Mouse (Mus musculus) MEL-GATA-1-ER (cell line): ENCODE measurements around the gene Nrip1.
A peak's percentile ranks its signal among the peaks of the same experiment; 100 is the strongest.

Source experiments
- DNase-seq: peaks from one replicate; pipeline ENCODE4 v3.0.0-alpha.2; 2012; ENCODE audit warnings: low read depth; ENCODE audit errors: extremely low read depth

The Nrip1 gene

DNA sequence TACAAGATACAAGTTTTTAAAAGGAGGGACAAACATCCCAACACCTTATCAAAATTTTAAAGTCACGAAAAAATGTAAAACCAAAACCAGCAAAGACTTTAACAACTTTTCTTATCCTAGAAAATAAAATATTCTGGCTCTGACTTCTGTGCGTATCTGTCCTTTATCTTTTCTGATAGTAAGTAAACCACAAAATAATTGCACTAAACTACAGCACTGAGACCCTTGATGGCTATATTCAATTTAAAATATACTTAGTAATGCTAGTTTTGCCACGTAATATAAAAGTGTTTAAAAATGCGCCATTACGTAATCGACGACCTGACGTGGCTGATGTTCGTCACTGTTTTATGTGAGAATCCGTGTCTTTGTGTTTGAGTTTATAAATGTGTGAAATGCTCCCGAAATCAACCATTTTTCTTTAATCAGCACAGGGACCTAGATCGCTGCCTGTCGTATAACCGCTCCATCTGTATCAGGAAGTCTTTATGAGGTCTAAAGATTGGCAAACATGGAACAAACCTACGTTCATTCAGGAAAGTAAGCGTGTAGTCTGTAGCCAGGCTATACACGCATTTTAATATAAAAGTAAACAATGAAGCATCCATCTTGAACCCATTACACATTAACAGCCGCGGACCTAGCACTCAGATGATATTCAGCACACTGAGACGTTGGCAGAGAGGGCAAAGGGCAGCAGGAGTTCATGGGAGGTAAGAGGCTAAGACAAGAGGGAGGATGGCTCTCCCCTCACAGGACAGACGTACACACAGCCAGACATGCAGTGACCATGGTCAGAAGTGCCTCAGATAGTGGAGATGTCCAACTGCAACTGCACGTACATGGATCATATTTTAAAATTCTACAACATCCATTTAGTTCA, 56.4 kb downstream of the Nrip1 start:
- DNase-seq: no peak

DNA sequence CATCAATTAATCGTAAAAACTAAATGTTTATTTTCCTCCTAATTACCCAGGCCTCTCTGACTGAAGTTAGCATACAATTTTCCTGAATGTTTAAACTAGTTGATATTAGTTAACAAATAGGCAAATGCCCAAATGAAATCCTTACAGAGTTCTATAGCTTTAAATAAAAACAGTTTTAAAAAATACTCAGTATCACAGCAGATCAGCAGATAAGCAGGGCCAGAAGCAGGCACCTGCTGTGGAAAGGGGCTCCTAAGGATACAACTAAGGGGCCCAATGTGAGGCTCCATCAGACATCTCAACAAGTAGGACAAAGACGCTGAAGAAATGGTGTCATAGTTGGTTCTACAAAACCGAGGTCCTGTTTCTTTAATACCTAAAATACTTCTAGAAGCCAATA, 58.0 kb downstream of the Nrip1 start:
- no peak for DNase-seq

DNA sequence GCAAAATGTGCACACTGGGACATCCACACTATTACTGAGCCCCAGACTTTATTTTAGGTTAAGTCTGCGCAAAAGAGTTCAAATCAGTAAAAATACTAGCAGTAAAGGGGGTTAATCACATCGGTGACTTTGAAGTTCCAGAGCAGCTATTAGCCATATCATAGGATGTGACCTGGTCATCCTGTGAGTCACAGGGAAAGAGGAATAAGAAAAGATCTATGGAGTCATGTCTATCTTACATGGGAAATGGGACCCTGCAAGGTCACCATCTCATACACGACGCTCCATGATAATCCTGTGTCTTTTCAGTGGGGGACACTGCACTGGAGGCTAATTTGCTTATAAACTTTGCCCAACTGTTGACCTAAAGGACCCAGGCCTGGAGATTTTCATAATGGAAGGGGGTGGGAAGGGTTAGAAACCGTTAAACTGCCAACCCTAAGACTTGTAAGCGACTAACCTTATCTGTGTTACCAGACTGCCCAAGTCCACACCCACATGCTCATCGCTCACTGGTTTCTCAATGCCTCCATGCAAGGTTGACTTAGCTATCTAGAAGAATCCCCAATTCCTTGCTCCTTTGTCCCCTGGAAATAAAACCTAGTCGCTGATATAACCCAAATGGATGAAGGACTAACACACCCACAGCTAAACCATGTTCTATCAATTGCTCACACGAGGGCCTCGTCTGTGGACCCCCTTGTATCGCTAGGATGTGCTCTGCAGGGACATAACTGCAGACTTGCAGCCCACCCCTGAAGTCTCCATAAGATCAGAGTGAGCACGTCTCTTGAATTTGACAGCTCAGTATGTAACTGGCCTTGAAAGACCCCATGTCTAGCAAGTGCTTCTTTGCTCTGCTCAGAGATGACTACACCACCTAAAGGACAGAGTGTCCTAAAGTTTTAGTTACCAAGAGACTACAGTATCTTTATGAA, 59.3 kb downstream of the Nrip1 start:
- DNase-seq: peak; percentile 91

DNA sequence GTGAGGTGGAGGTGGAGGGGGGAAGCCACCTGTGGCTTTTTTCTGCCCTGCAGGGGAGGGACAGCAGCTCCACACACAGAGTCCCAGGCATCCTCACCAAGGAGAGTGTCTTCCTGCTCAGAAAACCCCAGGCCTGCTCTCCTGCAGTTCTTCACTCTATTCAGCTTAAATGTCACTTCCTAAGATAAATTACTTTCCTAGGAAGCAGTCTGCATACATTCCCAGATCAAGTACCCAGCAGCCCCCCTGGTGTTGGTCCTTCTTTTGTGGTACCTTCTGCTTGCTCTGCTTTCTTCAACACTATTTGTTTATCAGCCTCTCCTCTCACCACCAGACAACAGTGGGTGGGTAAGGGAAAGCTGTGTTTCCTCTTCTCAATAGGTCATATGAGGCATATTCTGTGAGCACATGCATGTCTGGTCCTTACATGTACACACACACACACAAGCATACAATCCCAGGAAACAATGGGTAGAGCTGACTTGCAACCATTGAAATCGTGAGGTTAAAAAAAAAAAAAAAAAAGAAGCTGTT, 60.7 kb downstream of the Nrip1 start:
- DNase-seq: no peak

DNA sequence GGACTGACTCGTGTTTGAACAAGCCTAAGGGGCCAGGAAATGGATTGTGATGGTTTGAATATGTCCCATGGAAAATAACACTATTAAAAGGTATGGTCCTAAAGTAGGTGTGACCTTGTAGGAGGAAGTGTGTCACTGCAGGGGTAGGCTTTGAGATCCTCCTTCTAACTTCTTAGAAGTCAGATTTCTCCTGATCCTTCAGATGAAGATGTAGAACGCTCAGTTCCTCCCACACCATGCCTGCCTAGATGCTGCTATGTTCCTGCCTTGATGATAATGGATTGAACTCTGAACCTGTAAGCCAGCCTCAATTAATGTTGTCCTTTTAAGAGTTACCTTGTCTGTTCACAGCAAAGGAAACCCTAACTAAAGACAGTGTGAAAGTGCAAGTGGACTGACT, 62.8 kb downstream of the Nrip1 start:
- DNase-seq: no peak

DNA sequence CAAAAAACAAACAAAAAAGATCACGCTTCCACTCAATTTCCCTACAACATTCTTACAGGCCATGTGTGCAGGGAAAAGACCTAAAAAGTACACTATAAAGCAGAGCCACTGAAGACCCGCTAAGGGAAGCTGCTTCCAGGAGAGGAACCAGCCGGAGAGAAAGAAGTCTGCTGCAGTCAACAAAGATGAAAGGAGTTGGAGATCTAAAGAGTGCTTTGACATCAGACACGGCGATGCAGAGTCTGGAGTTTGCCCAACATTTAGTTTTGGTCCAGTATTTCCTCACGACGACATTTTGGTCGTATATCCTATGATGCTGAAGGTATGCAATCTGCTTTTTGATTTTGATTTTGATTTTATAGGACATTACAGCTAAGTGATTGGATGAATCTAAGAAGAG, 63.3 kb downstream of the Nrip1 start:
- no peak for DNase-seq

DNA sequence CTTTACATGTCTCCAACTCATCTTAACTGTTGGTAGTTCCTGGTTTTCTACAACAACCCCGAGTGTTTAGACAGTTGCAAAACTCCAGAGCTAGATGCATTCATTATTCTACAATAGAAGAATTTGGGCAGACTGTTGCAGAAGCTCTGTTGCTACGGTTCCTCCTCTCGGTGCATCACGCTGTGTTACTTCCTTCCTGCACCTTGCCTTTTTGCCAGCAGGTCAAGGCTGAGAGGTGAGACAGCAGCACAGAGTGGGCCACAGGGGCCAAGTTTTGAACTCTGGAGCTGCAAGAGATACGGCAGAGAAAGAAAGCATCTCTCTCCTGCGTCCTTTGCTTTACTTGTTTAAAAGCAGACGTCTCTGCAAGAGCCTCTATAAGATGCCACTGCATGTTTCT, 64.3 kb downstream of the Nrip1 start:
- no peak for DNase-seq

DNA sequence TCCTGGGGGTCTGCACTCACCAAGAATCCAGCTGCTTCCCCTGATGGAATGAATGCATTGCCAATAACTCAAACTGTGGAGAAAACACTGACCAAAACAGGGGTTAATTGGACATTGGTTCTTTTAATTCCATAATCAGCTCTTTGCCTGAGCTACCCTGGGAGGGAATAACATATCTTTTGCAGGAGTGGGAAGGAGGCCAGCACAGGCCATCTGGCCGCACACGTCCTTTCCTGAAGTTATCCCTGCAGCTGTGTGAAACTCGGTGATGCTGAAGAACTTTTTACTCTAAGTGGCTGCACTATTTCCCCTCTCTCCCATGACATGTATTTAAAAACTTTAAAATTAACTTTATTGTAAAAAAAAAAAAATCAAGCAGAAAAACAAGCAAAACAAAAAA, 66.6 kb downstream of the Nrip1 start:
- no peak for DNase-seq

DNA sequence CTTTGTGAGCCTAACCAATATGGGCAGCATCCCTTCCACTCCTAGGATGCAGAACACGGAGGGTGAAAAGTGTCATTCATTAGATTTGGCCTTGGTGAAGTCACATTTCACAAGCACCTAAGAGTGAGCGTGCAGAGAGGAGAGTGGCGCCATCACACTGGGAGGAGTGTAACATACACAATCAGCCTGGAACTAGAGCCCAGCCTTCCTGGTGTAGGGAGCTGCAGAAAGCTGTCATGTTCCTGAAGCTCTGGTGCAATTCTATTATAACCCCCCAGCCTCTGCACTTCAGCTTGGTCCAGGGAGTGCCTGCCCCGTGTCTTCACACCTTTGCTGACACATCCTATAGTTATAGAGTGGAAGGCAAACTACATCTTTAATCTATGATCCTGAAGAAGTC, 67.2 kb downstream of the Nrip1 start:
- no peak for DNase-seq

DNA sequence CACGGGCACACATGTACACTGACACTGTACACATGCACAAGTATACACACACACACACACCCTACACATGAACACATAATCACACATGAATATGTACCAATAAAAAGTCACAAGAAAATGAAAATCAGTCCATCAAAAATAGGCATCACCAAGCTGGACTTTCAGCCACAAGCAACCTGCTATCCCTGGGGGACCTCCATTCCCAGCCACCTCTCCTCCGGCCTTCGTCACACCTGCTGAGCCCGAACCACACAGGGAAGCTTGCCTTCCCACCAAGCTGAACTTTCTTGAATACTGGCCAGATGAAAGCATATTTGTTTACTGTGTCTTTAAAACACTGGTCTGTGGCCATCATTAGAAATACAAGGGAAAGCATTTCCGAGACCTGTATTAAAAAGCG, 70.2 kb downstream of the Nrip1 start:
- DNase-seq: no peak

DNA sequence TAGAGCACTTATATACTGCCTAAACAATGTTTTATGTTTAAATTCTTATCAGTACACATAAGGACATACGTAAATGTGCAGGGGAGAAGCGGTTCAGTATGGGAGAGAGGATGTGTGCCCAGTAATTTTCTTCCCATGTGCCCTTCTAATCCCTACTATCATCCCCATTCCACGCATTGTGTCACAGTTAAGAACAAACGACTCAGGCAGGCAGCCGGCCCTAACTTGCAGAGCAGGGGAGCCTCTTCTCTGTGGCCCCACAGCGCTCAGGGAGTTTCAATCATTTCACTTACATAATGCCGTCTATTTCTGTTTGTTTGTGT, 71.9 kb downstream of the Nrip1 start:
- no peak for DNase-seq

DNA sequence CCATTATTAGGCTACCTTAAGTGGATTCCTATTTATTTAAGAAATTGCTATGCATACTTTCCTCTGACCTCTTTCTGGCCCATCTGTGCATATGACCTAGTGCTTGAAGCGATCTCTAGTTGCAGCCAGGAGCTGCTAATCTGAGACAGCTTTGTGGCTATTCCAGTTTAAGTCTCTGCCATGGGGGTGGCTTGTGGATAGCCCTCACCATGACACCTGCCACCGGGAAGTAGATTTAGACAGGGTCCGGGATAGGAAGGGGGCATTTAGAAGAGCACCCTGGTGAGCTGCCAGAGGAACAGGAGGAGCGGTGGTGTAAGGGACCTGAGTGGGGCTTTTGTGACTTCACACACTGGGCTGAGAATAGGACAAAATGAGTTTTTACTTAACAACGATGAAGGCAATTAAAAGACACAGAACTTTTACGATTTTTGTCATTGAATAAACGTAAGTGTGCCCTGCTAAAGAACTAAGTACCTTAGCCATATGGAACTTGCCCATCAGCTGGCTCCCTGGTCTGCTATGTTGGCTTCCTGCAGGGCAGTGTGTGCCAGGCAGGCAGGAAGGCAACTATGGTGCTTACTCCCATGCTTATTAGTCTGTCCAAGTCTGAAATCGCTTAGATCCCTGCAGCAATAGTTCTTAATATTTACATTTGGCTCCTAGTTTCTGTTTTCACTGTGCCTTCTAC, 72.4 kb downstream of the Nrip1 start:
- no peak for DNase-seq

DNA sequence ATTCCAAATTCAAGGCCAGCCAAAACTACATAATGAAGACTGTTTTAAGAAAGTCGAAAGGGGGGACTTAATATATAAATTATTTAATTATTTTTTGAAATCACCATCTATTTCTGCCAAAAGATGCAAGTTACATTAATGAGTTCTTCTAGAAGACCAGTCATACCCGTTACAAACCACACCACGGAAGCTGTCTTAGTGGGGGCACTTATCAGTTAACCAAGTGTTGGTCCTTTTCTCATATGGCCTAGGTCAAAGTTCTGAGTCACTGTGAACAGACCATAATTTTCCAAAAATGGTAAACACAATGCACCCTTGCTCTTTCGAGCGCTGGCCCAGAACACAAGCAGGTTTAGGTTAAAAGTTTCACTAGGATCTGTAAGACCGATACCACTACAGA, 73.2 kb downstream of the Nrip1 start:
- DNase-seq: no peak

DNA sequence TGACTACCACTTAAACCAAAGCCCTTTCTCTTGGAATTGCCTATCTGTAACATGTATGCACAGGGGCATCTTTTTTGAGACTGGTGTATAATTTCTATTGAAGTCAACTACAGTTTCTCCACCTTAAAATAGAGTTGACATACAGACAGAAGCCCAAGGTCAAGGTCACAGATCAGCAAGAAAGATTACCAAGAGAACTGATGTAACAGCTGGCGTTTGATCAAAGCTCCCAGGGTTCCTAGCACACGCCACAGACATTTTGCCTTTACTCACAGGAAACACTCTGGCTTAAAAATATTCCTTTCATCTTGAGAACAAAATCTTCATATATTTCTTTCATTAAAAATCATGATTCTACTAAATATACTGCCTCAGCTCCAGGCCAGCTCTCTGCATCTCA, 74.1 kb downstream of the Nrip1 start:
- no peak for DNase-seq

DNA sequence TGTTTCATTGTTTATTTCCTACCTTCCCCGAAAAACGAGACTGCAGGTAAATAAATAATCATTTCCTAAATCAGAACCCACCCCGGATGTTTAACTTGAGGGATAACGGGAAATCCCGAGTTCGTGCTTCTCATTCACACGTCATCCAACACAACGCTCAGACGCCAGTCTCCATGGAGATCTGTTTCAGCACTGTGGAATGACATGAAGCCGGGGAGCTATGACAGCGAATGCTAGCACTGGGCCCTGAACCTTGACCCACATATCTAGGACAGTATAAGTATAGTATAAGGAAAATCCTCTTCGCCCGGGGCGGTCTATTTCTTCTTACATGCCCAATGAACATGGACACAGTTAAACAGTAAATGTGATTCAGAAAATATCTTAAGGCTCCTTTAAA, 78.3 kb downstream of the Nrip1 start:
- no peak for DNase-seq

DNA sequence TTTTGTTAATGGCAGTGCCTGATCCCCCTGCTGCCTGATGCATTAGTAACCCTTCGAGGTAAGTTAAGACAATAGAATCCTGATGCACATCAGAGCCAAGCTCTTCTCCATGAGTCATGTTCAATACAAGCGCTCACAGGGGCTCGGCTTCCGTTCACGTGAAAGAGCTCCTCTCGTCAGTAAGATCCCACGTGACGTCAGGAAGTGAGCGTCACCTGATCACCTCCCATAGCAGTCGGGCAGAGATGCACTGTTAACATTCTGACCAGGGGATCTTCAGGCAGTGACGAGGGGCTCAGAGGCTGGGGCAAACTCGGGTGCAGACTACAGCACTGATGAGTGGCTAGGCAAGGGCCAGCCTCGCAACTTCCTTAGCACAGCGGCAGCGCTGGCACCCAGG, 79.1 kb downstream of the Nrip1 start:
- no peak for DNase-seq

DNA sequence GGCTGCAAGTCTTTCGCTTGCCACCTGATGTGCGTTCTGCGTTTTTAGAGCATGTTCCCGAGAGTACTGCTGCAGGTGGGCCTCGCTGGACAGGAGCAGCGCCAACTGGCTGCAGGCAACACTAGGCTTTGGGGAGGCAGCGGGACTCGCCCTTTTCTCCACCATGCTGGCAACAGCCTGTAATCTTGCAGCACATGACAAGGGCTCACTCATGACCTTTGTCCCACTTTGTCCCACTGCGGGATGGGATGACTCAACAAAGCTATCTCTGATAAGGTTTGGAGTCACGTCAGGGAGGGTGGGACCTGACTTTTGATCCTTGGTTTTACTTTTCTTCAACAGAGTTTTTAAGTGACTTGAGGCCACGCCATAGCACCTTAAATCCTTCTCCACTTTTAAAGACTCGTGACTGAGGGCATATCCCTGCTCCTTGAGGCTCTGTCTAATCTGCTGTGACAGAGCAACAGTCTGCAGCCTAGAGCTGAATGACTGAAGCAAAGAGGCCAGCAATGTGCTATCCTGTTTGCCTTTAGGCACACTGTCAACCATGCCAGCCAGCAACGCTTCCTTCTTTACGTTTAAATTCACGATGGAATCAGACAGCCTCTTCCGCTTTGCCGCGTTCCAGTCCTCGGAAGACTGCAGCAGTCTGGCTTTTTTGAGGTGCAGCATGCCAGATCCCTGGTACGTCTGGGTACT, 79.7 kb downstream of the Nrip1 start:
- DNase-seq: peak; percentile 54

DNA sequence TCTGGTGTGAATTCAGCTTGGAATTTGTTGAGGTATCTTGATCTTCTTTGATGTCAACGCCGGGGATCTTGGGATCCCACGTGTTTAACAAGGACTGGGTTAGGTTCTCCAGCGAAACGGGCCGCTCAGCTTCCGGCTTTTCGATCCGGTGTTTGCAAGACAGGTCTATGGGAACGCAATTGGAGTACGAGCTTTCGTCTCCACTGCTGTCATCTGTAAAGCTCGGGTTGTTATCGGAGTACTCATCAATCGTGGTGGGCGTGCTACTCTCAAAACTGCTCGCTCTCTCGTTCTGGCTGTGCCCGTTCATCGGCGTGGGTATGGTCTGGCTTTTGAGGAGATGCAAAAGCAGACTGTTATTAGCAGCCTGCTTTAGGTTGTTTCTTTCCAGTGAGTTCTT, 80.5 kb downstream of the Nrip1 start:
- DNase-seq: no peak

DNA sequence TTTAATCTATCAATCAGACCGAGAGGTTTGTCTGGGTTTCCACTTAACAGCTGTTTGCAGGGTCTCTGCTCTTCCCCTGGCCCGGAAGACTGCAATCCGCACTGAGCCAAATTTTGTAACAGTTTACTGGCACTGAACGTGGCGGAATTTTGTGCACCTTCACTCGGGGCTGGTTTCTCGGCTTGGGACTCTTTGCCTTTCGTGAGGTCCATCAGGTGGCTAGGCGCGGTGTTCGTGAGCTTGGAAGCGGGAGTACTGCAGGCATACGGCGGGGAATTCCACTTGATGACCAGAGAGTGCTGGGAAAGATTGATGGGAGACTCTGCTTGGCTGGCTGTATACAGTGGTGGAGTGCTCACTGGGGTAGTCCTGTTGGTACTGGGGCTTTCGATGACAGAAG, 81.0 kb downstream of the Nrip1 start:
- DNase-seq: no peak

DNA sequence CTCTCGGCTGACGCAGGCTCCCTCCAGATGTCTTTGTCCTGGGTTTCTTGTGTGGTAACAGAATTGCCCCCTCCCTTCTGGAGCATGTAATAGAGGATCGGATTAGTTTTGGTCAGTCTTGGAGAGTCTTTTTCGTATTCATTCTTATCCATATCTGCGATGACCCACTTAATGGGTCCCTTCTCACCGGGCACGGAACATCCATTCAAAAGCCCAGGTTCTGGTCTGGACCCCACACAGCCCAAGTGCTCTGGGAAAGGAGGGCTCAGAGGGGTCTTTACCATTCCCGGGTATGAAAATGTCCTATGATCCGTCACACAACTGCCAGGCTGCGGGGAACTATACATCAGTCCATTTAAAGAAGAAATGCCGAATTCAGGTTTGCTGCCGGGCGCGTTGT, 82.3 kb downstream of the Nrip1 start:
- DNase-seq: no peak

DNA sequence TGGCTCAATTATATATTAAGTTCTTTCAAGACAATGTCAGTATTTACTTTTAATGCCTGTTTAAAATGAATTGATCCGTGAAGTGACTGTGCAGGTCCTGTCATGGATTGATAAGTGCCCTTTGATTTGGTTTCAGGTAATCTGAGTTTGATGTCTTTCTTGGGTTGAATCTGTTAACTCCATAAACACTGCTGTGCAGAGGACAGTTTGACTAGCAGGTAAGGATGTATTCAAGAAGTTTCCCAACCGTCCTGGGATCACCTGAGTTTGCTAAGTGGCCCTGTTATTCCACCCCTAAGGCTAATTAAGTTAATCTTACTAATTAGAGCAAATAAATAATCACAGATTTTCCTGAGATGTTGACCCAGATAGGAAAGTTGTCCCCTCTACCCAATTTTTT, 84.1 kb downstream of the Nrip1 start:
- no peak for DNase-seq
